Mouse (Mus musculus) brain, embryonic 14.5 days (tissue): ENCODE data around the gene Gm17657. TPM values are rescaled to one million over a fixed set of nuclear protein-coding genes. Genes with fewer than 3 reads are reported as not detected.
"Not testable (repeated sequence)": the region's sequence is repeated elsewhere in the genome, so short reads cannot be mapped to it uniquely, and the experiment has no call there.

Experiments
- DNase-seq: peaks from one replicate; pipeline ENCODE4 v3.0.0-alpha.2; 2011; ENCODE audit warnings: low read depth
- CTCF ChIP-seq: fragments of 200-500 bp; IDR thresholded peaks from 2 replicates; pipeline ENCODE4 v1.5.1; 2012; ENCODE audit warnings: inconsistent platforms, mild to moderate bottlenecking, moderate library complexity, borderline replicate concordance; ENCODE audit not compliant: insufficient read depth, insufficient read length; ENCODE audit errors: extremely low read depth
- POLR2A ChIP-seq: fragments of 200-500 bp; IDR thresholded peaks from 2 replicates; pipeline ENCODE4 v1.6.1; 2012; ENCODE audit warnings: mild to moderate bottlenecking, inconsistent platforms, borderline replicate concordance; ENCODE audit not compliant: poor library complexity, insufficient read depth, insufficient read length, severe bottlenecking; ENCODE audit errors: extremely low read depth
- polyA plus RNA-seq: library from polyadenylated mRNA; depleted of rRNA; stranded (reverse); fragments of >200 nt; gene quantifications from 2 replicates; pipeline ENCODE4 v1.2.3, GENCODE M21; 2012

Gm17657 gene
- polyA plus RNA-seq, 1 experiment: not detected

GRCm38 (mm10) chr17:29498028-29498427, 51.4 kb downstream of the Gm17657 start:
- no peak for TF ChIP-seq POLR2A
- no peak for TF ChIP-seq CTCF
- no peak for DNase-seq

GRCm38 (mm10) chr17:29497481-29497880, 52.0 kb downstream of the Gm17657 start:
- not testable (repeated sequence) for DNase-seq

GRCm38 (mm10) chr17:29497071-29497354, 52.4 kb downstream of the Gm17657 start:
- TF ChIP-seq POLR2A (no peak), CTCF (no peak)

GRCm38 (mm10) chr17:29496211-29497070, 53.0 kb downstream of the Gm17657 start:
- TF ChIP-seq POLR2A: no peak
- no peak for TF ChIP-seq CTCF
- no peak for DNase-seq

More at GRCm38 (mm10) chr17:29497071-29497354, 52.4 kb downstream of the Gm17657 start:
- no peak for DNase-seq

- TF ChIP-seq CTCF: no peak
- DNase-seq: no peak
These were observed 54.7 kb downstream of the Gm17657 start for GRCm38 (mm10) chr17:29494732-29495076.

GRCm38 (mm10) chr17:29494062-29494731, 55.2 kb downstream of the Gm17657 start:
- no peak for DNase-seq
- TF ChIP-seq POLR2A (no peak), CTCF (no peak)

GRCm38 (mm10) chr17:29493461-29493980, 55.9 kb downstream of the Gm17657 start:
- no peak for DNase-seq
- TF ChIP-seq CTCF (no peak), POLR2A (no peak)

GRCm38 (mm10) chr17:29492269-29493191, 56.9 kb downstream of the Gm17657 start:
- no peak for TF ChIP-seq POLR2A
- TF ChIP-seq CTCF: peak; percentile 71
- DNase-seq: peak; percentile 89

GRCm38 (mm10) chr17:29491591-29492268, 57.7 kb downstream of the Gm17657 start:
- peak; percentile 51 for DNase-seq
- TF ChIP-seq POLR2A (no peak), CTCF (no peak)

GRCm38 (mm10) chr17:29490713-29491581, 58.5 kb downstream of the Gm17657 start, which contains the start of gene Pim1:
Gene Pim1 (plus strand): TSS chr17:29490753.
- DNase-seq: peak; percentile 68

More at GRCm38 (mm10) chr17:29490713-29491581, 58.5 kb downstream of the Gm17657 start, which contains the start of gene Pim1:
- peak; percentile 94 for TF ChIP-seq POLR2A
- peak; percentile 21; the same call in 1 of the 2 replicates for TF ChIP-seq CTCF
